Mouse (Mus musculus): ENCODE results near the gene Wdr59.

- TF ChIP-seq CTCF (IDR thresholded peaks at IDR 0.05; ENCODE audit: borderline replicate concordance, control insufficient read depth, extremely low read depth, insufficient read depth, low read length, poor library complexity) (no peak), POLR2A (IDR thresholded peaks at IDR 0.05; ENCODE audit: control insufficient read depth, extremely low read depth, insufficient read depth, low read length, poor library complexity) (no peak)
These were observed 43.9 kb upstream of the Wdr59 start for GRCm38 (mm10) chr8:111565784-111566191.
